Mouse (Mus musculus): ENCODE measurements around the gene Tnrc18. TPM values are rescaled to one million over a fixed set of nuclear protein-coding genes. Genes with fewer than 3 reads are reported as not detected.

Gene Tnrc18
- total and polyA plus RNA-seq, 2 experiments from 2014 or later: 23.4 to 116 TPM

- H3K27me3 ChIP-seq (ENCODE audit: insufficient read depth, low read length): no peaks in the 10 kb centered on the region
- TF ChIP-seq CTCF (IDR thresholded peaks at IDR 0.05; ENCODE audit: low read depth): no peak
- H3K36me3 ChIP-seq (ENCODE audit: insufficient read depth): no peaks in the 10 kb centered on the region
- DNase-seq (no peak), ATAC-seq (no peak)
- 74% methylated on average over 6 of the region's 6 CpGs for WGBS
- no peaks in the 10 kb centered on the region for H3K4me1 ChIP-seq (ENCODE audit: insufficient read depth)
- H3K4me3 ChIP-seq (ENCODE audit: low read depth, low read length): no peak overlapping the region
- H3K27ac ChIP-seq (ENCODE audit: low read depth, low read length): no peak overlapping the region
- no peak overlapping the region for H3K9ac ChIP-seq
- no peak overlapping the region for H3K4me2 ChIP-seq (ENCODE audit: low read depth)
- H3K9me3 ChIP-seq (ENCODE audit: low read length): no peaks in the 10 kb centered on the region
Measured at GRCm38 (mm10) chr5:142836891-142837290, 19.4 kb upstream of the Tnrc18 start.

GRCm38 (mm10) chr5:142833646-142834438 is 16.4 kb upstream of the Tnrc18 start:
- Histone ChIP-seq H3K27me3 (ENCODE audit: insufficient read depth, low read length) (no peaks in the 10 kb centered on the region), H3K9ac (no peak overlapping the region), H3K4me1 (ENCODE audit: insufficient read depth) (no peaks in the 10 kb centered on the region), H3K9me3 (ENCODE audit: low read length) (no peaks in the 10 kb centered on the region), H3K4me3 (ENCODE audit: low read depth, low read length) (no peak overlapping the region), H3K36me3 (ENCODE audit: insufficient read depth) (no peaks in the 10 kb centered on the region), H3K4me2 (ENCODE audit: low read depth) (no peak overlapping the region), H3K27ac (ENCODE audit: low read depth, low read length) (no peak overlapping the region)
- no peak for DNase-seq
- TF ChIP-seq CTCF (IDR thresholded peaks at IDR 0.05; ENCODE audit: low read depth): no peak
- 83% methylated on average over 8 of the region's 8 CpGs for WGBS
- no peak for ATAC-seq

- no peaks in the 10 kb centered on the region for H3K9me3 ChIP-seq (ENCODE audit: low read length)
- H3K4me3 ChIP-seq (ENCODE audit: low read depth, low read length): no peak overlapping the region
- no peak overlapping the region for H3K9ac ChIP-seq
- no peak for TF ChIP-seq CTCF (IDR thresholded peaks at IDR 0.05; ENCODE audit: low read depth)
- no peaks in the 10 kb centered on the region for H3K27me3 ChIP-seq (ENCODE audit: insufficient read depth, low read length)
- H3K4me2 ChIP-seq (ENCODE audit: low read depth): no peak overlapping the region
- DNase-seq (no peak), ATAC-seq (no peak)
- no peaks in the 10 kb centered on the region for H3K36me3 ChIP-seq (ENCODE audit: insufficient read depth)
- H3K27ac ChIP-seq (ENCODE audit: low read depth, low read length): no peak overlapping the region
- peaks cover 18% of the 10 kb centered on the region for H3K4me1 ChIP-seq (ENCODE audit: insufficient read depth)
- 88% methylated on average over 4 of the region's 4 CpGs for WGBS
Measured at GRCm38 (mm10) chr5:142826131-142826530, 8.7 kb upstream of the Tnrc18 start.

GRCm38 (mm10) chr5:142825665-142826064 is 8.2 kb upstream of the Tnrc18 start:
- Histone ChIP-seq H3K4me1 (ENCODE audit: insufficient read depth) (peaks cover 18% of the 10 kb centered on the region), H3K27me3 (ENCODE audit: insufficient read depth, low read length) (no peaks in the 10 kb centered on the region), H3K36me3 (ENCODE audit: insufficient read depth) (no peaks in the 10 kb centered on the region), H3K4me3 (ENCODE audit: low read depth, low read length) (no peak overlapping the region), H3K27ac (ENCODE audit: low read depth, low read length) (0 out of 2 replicates have a peak overlapping the region, but pooled peaks have one; percentile 17), H3K4me2 (ENCODE audit: low read depth) (no peak overlapping the region), H3K9ac (no peak overlapping the region), H3K9me3 (ENCODE audit: low read length) (no peaks in the 10 kb centered on the region)
- peak; percentile 6 for DNase-seq
- TF ChIP-seq CTCF (IDR thresholded peaks at IDR 0.05; ENCODE audit: low read depth): no peak
- no peak for ATAC-seq
- WGBS: 77% methylated on average over 5 of the region's 5 CpGs

GRCm38 (mm10) chr5:142824091-142824490 is 6.6 kb upstream of the Tnrc18 start:
- Histone ChIP-seq H3K4me1 (ENCODE audit: insufficient read depth) (peaks cover 18% of the 10 kb centered on the region), H3K4me2 (ENCODE audit: low read depth) (peak overlapping the region; percentile 88), H3K36me3 (ENCODE audit: insufficient read depth) (no peaks in the 10 kb centered on the region), H3K27me3 (ENCODE audit: insufficient read depth, low read length) (no peaks in the 10 kb centered on the region), H3K9ac (peak overlapping the region; percentile 98), H3K27ac (ENCODE audit: low read depth, low read length) (peak overlapping the region; percentile 100), H3K9me3 (ENCODE audit: low read length) (no peaks in the 10 kb centered on the region), H3K4me3 (ENCODE audit: low read depth, low read length) (peak overlapping the region; percentile 83; the same call in 1 of the 2 replicates)
- 24% methylated on average over 6 of the region's 6 CpGs for WGBS
- DNase-seq (no peak), ATAC-seq (no peak)
- TF ChIP-seq CTCF (IDR thresholded peaks at IDR 0.05; ENCODE audit: low read depth): no peak

- Histone ChIP-seq H3K9ac (peak overlapping the region; percentile 98), H3K4me2 (ENCODE audit: low read depth) (peak overlapping the region; percentile 88), H3K27ac (ENCODE audit: low read depth, low read length) (peak overlapping the region; percentile 100), H3K9me3 (ENCODE audit: low read length) (no peaks in the 10 kb centered on the region), H3K36me3 (ENCODE audit: insufficient read depth) (no peaks in the 10 kb centered on the region), H3K27me3 (ENCODE audit: insufficient read depth, low read length) (no peaks in the 10 kb centered on the region), H3K4me1 (ENCODE audit: insufficient read depth) (peaks cover 18% of the 10 kb centered on the region), H3K4me3 (ENCODE audit: low read depth, low read length) (peak overlapping the region; percentile 83)
- DNase-seq (peak; percentile 82), ATAC-seq (peak; percentile 12)
- TF ChIP-seq CTCF (IDR thresholded peaks at IDR 0.05; ENCODE audit: low read depth): no peak
- 7% methylated on average over 31 of the region's 31 CpGs for WGBS
Measured at GRCm38 (mm10) chr5:142823096-142824062, 5.9 kb upstream of the Tnrc18 start.
